Mouse (Mus musculus) embryonic facial prominence, embryonic 13.5 days (tissue): ENCODE measurements around the gene Sh3pxd2a. TPM values are rescaled to one million over a fixed set of nuclear protein-coding genes. Genes with fewer than 3 reads are reported as not detected.
"Not testable (repeated sequence)": the region's sequence is repeated elsewhere in the genome, so short reads cannot be mapped to it uniquely, and the experiment has no call there.

Experiments
- ATAC-seq: fragments of 200-750 bp; cut with Nextera tagmentation; 2 replicates; pipeline ENCODE4 v1.8.0; 2017; ENCODE audit warnings: low read depth; ENCODE audit not compliant: insufficient number of reproducible peaks, insufficient read depth, low FRiP score, low TSS enrichment
- H3K27ac ChIP-seq: fragments of 300-500 bp; sonication (generic); 2 replicates; pipeline ENCODE4 v1.5.1; 2015; ENCODE audit warnings: moderate library complexity, mild to moderate bottlenecking, inconsistent platforms
- H3K27me3 ChIP-seq: fragments of 300-500 bp; sonication (generic); 2 replicates; pipeline ENCODE4 v1.6.1; 2015; ENCODE audit warnings: mild to moderate bottlenecking, inconsistent platforms
- H3K36me3 ChIP-seq: fragments of 300-500 bp; sonication (generic); 2 replicates; pipeline ENCODE4 v1.6.1; 2015; ENCODE audit warnings: mild to moderate bottlenecking, inconsistent platforms
- H3K4me1 ChIP-seq: fragments of 300-500 bp; sonication (generic); 2 replicates; pipeline ENCODE4 v1.6.1; 2015; ENCODE audit warnings: inconsistent platforms
- H3K4me2 ChIP-seq: fragments of 300-500 bp; sonication (generic); 2 replicates; pipeline ENCODE4 v1.6.1; 2015; ENCODE audit warnings: moderate library complexity, mild to moderate bottlenecking, inconsistent platforms
- H3K4me3 ChIP-seq: fragments of 300-500 bp; sonication (generic); 2 replicates; pipeline ENCODE4 v1.5.1; 2015; ENCODE audit warnings: mild to moderate bottlenecking, inconsistent platforms
- H3K9ac ChIP-seq: fragments of 300-500 bp; sonication (generic); 2 replicates; pipeline ENCODE4 v1.6.1; 2015; ENCODE audit warnings: mild to moderate bottlenecking, inconsistent platforms
- H3K9me3 ChIP-seq: fragments of 300-500 bp; sonication (generic); 2 replicates; pipeline ENCODE4 v1.6.1; 2016; ENCODE audit warnings: inconsistent platforms
- WGBS: fragments of 180-500 bp; shearing (Covaris S2); methylation state at CpG from one replicate; pipeline ENCODE4 v1.1.7; 2015; ENCODE audit warnings: mixed read lengths; 5-methylcytosine and 5-hydroxymethylcytosine counted together
- polyA plus RNA-seq: library from polyadenylated mRNA; unstranded; fragments of >200 nt; fragmentation: Nextera tagmentation; extraction: Ambion mirVana; gene quantifications from 2 replicates; pipeline ENCODE4 v1.2.1, GENCODE M21; 2015

Gene Sh3pxd2a
- polyA plus RNA-seq, 1 experiment from 2014 or later: 10.0 TPM

DNA sequence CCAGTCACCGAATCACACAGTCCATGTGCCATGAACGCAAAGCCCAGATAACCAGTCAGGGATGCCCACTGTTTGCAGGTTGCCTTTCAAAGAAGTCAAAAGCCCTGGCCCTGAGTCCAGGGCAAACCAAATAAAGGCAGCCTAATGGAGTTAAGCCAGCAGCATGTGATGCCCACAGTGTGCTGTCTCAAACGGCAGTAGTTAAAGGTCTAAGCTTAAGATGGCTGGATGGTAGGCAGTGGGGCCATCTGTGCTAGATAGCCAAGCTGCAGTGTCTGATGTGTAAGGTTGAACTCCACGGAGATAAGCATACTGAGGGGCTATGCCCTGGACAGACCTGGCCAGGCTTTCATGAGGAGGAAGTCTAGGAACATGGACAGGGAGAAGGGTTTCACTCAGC is 61.7 kb downstream of the Sh3pxd2a start:
- Histone ChIP-seq H3K4me2 (no peak overlapping the region), H3K36me3 (peaks cover 4% of the 10 kb centered on the region; the same call in 1 of the 2 replicates), H3K27me3 (no peaks in the 10 kb centered on the region), H3K27ac (peak overlapping the region; percentile 62), H3K4me1 (peaks cover 67% of the 10 kb centered on the region), H3K4me3 (no peak overlapping the region), H3K9ac (no peak overlapping the region), H3K9me3 (no peaks in the 10 kb centered on the region)
- WGBS: 79% methylated on average over 4 of the region's 4 CpGs
- ATAC-seq: no peak

DNA sequence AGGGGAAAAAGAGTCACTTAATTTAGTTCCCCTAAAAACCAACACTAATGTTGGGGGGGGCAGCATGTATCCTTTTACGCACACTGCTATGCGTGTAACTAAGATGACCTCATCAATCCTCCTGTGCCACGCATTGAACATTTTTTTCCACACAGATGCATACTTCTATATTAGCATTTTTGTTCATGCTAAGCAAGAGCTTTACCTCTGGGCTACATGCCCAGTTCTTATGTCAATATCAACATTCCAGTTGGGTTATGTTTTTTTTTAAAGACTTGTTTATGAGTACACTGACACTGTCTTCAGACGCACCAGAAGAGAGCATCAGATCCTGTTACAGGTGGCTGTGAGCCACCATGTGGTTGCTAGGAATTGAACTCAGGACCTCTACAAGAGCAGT is 64.5 kb downstream of the Sh3pxd2a start:
- H3K27ac ChIP-seq: no peak overlapping the region
- 58% methylated on average over 4 of the region's 4 CpGs for WGBS

DNA sequence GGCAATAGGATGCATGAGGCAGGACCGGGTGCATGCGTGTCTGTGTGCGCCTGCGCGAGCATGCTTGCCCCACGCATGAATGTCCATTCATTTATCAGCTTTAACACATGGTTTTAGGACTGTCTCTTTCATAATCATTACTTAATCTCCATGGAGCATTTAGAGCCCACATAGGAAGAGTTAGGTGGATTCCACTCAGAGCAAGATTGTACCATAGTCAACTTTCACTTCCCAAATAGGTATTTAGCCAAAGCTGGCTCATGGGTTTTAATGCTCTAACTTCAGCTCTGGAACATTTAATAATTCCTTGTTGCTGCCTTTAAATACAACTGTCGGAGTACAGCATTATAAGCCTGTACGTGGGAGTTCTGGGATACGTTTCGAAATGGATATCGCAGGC is 65.2 kb downstream of the Sh3pxd2a start:
- Histone ChIP-seq H3K9me3 (no peaks in the 10 kb centered on the region), H3K4me2 (no peak overlapping the region), H3K27me3 (no peaks in the 10 kb centered on the region), H3K9ac (no peak overlapping the region), H3K27ac (no peak overlapping the region), H3K4me3 (no peak overlapping the region), H3K36me3 (peaks cover 9% of the 10 kb centered on the region), H3K4me1 (peaks cover 58% of the 10 kb centered on the region)
- no peak for ATAC-seq
- 92% methylated on average over 11 of the region's 11 CpGs for WGBS

More for the DNA sequence above, 64.5 kb downstream of the Sh3pxd2a start:
- no peaks in the 10 kb centered on the region for H3K27me3 ChIP-seq
- peaks cover 58% of the 10 kb centered on the region for H3K4me1 ChIP-seq
- no peak overlapping the region for H3K4me2 ChIP-seq
- no peak overlapping the region for H3K9ac ChIP-seq
- no peak overlapping the region for H3K4me3 ChIP-seq
- no peak for ATAC-seq
- H3K9me3 ChIP-seq: no peaks in the 10 kb centered on the region
- peaks cover 9% of the 10 kb centered on the region for H3K36me3 ChIP-seq

GRCm38 (mm10) chr19:47397882-47398671 is 66.1 kb downstream of the Sh3pxd2a start:
- Histone ChIP-seq H3K4me2 (no peak overlapping the region), H3K4me3 (no peak overlapping the region), H3K9me3 (no peaks in the 10 kb centered on the region), H3K9ac (no peak overlapping the region; the same call in 1 of the 2 replicates), H3K27me3 (no peaks in the 10 kb centered on the region), H3K36me3 (peaks cover 9% of the 10 kb centered on the region), H3K4me1 (peaks cover 48% of the 10 kb centered on the region), H3K27ac (peak overlapping the region; percentile 41)
- no peak for ATAC-seq
- WGBS: 38% methylated on average over 18 of the region's 18 CpGs

- 84% methylated on average over 4 of the region's 4 CpGs for WGBS
Observed at GRCm38 (mm10) chr19:47395338-47395737, 68.9 kb downstream of the Sh3pxd2a start.

DNA sequence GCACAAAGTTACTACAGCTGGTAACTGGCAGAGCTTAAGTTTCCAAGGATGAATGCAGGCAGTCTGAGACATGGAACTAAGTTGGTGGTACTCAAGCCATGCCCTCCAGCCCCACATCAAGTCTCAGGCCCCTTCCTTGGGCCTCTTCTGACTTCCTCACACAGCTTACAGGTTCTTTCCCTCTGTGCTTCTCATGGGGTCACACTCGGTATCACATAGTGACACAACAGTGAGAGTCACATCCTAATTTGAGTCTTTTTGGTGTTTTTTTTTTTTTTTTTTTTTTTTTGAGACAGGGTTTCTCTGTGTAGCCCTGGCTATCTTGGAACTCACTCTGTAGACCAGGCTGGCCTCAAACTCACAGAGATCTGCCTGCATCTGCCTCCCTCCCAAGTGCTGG is 69.4 kb downstream of the Sh3pxd2a start:
- not testable (repeated sequence) for ATAC-seq, H3K27ac ChIP-seq
- 94% methylated on average over 1 of the region's 1 CpGs for WGBS

More at GRCm38 (mm10) chr19:47395338-47395737, 68.9 kb downstream of the Sh3pxd2a start:
- peaks cover 12% of the 10 kb centered on the region for H3K36me3 ChIP-seq
- H3K27ac ChIP-seq: no peak overlapping the region
- ATAC-seq: no peak
- no peak overlapping the region for H3K4me2 ChIP-seq
- peaks cover 27% of the 10 kb centered on the region for H3K4me1 ChIP-seq
- no peak overlapping the region for H3K4me3 ChIP-seq
- H3K27me3 ChIP-seq: no peaks in the 10 kb centered on the region
- no peaks in the 10 kb centered on the region for H3K9me3 ChIP-seq
- H3K9ac ChIP-seq: no peak overlapping the region

DNA sequence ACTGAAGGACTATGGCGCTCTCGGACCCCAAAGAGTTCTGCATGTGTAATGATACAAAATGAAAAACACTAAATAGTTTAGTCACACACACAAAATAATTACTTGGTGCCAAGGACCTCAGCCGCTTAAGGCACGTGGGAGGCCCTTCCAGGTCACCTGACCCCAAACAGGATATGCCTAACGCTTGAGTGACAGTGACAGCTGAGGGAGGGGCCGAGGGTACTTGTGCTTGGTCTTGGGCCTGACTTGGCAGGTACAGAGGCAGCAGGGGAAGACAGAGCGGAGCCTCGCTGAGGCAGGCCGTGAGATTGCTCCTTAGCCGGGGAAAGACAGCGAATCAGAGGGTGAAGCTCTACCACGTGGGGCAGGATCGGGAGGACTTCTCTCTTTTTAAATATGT is 73.3 kb downstream of the Sh3pxd2a start:
- H3K27ac ChIP-seq: no peak overlapping the region
- H3K36me3 ChIP-seq: 0 out of 2 replicates have a peak, but pooled peaks cover 3% of the 10 kb centered on the region
- peaks cover 10% of the 10 kb centered on the region for H3K4me1 ChIP-seq
- no peaks in the 10 kb centered on the region for H3K9me3 ChIP-seq
- no peaks in the 10 kb centered on the region for H3K27me3 ChIP-seq
- 68% methylated on average over 13 of the region's 13 CpGs for WGBS
- H3K4me3 ChIP-seq: no peak overlapping the region
- ATAC-seq: no peak
- H3K9ac ChIP-seq: no peak overlapping the region
- H3K4me2 ChIP-seq: no peak overlapping the region

More for the DNA sequence above, 69.4 kb downstream of the Sh3pxd2a start:
- not testable (repeated sequence) for H3K27me3 ChIP-seq, H3K4me2 ChIP-seq, H3K4me3 ChIP-seq, H3K9me3 ChIP-seq, H3K9ac ChIP-seq
- Histone ChIP-seq H3K4me1 (peaks cover 25% of the 10 kb centered on the region), H3K36me3 (peaks cover 12% of the 10 kb centered on the region)

- Histone ChIP-seq H3K27me3 (no peaks in the 10 kb centered on the region), H3K4me1 (peaks cover 19% of the 10 kb centered on the region), H3K4me3 (no peak overlapping the region), H3K27ac (peak overlapping the region; percentile 41; the same call in 1 of the 2 replicates), H3K36me3 (0 out of 2 replicates have a peak, but pooled peaks cover 3% of the 10 kb centered on the region), H3K4me2 (no peak overlapping the region), H3K9me3 (no peaks in the 10 kb centered on the region), H3K9ac (no peak overlapping the region; the same call in 1 of the 2 replicates)
- WGBS: 66% methylated on average over 3 of the region's 3 CpGs
- ATAC-seq: no peak
Observed at GRCm38 (mm10) chr19:47387887-47388286, 76.3 kb downstream of the Sh3pxd2a start.

DNA sequence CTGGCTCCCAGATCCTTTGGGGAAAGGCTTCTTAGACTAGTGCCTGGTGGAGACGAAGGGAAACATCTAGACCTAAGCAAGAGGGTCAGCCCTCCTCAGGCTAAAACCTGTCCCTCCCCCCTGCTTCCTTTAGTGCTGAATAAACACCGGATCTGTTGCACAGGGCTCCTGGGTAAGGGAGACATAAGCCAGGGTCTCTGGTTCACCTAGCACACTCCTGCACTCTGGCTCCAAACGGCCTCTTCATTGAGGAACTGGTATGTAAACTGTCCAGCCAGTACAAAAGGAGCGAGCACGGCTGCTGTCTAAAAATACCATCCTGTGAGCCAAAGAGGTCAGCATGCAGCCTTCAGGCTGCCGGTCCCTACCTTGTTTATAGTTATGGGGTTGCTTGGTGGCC is 76.8 kb downstream of the Sh3pxd2a start:
- WGBS: 39% methylated on average over 6 of the region's 6 CpGs
- no peak overlapping the region for H3K4me2 ChIP-seq
- no peak overlapping the region for H3K4me3 ChIP-seq
- no peak overlapping the region for H3K9ac ChIP-seq
- H3K9me3 ChIP-seq: no peaks in the 10 kb centered on the region
- H3K36me3 ChIP-seq: 0 out of 2 replicates have a peak, but pooled peaks cover 3% of the 10 kb centered on the region
- peaks cover 19% of the 10 kb centered on the region for H3K4me1 ChIP-seq
- no peak for ATAC-seq
- no peaks in the 10 kb centered on the region for H3K27me3 ChIP-seq
- H3K27ac ChIP-seq: peak overlapping the region; percentile 41; the same call in 1 of the 2 replicates

GRCm38 (mm10) chr19:47385971-47386370 is 78.2 kb downstream of the Sh3pxd2a start:
- ATAC-seq: no peak
- Histone ChIP-seq H3K9ac (no peak overlapping the region), H3K27me3 (no peaks in the 10 kb centered on the region), H3K4me3 (no peak overlapping the region), H3K9me3 (no peaks in the 10 kb centered on the region), H3K27ac (no peak overlapping the region), H3K4me1 (peaks cover 19% of the 10 kb centered on the region), H3K36me3 (no peaks in the 10 kb centered on the region), H3K4me2 (no peak overlapping the region)
- WGBS: 78% methylated on average over 10 of the region's 10 CpGs

- no peak for ATAC-seq
- Histone ChIP-seq H3K9me3 (no peaks in the 10 kb centered on the region), H3K27ac (no peak overlapping the region), H3K4me1 (peaks cover 19% of the 10 kb centered on the region), H3K4me2 (no peak overlapping the region), H3K9ac (no peak overlapping the region), H3K27me3 (no peaks in the 10 kb centered on the region), H3K4me3 (no peak overlapping the region), H3K36me3 (no peaks in the 10 kb centered on the region)
- WGBS: 85% methylated on average over 3 of the region's 3 CpGs
Observed at GRCm38 (mm10) chr19:47384639-47385038, 79.6 kb downstream of the Sh3pxd2a start.

GRCm38 (mm10) chr19:47384036-47384435 is 80.2 kb downstream of the Sh3pxd2a start:
- H3K4me1 ChIP-seq: peaks cover 19% of the 10 kb centered on the region
- H3K9me3 ChIP-seq: no peaks in the 10 kb centered on the region
- no peaks in the 10 kb centered on the region for H3K36me3 ChIP-seq

More at GRCm38 (mm10) chr19:47384036-47384435, 80.2 kb downstream of the Sh3pxd2a start:
- H3K9ac ChIP-seq: no peak overlapping the region
- no peak overlapping the region for H3K4me2 ChIP-seq
- no peak for ATAC-seq
- H3K27me3 ChIP-seq: no peaks in the 10 kb centered on the region
- 81% methylated on average over 12 of the region's 12 CpGs for WGBS
- no peak overlapping the region for H3K4me3 ChIP-seq
- H3K27ac ChIP-seq: no peak overlapping the region
